Mouse (Mus musculus) heart, postnatal 0 days (tissue): Measurements from ENCODE around the gene Gprin3. TPM values are rescaled to one million over a fixed set of nuclear protein-coding genes. Genes with fewer than 3 reads are reported as not detected.

Experiments used
- ATAC-seq: fragments of 200-750 bp; cut with Nextera tagmentation; 2 replicates; pipeline ENCODE4 v1.8.0; 2017; ENCODE audit warnings: low read depth, moderate number of reproducible peaks, moderate library complexity; ENCODE audit not compliant: insufficient read depth
- DNase-seq: peaks from one replicate; pipeline ENCODE4 v3.0.0-alpha.2; 2016; ENCODE audit warnings: low spot score
- H3K27ac ChIP-seq: fragments of 300-500 bp; sonication (generic); 2 replicates; pipeline ENCODE4 v1.5.1; 2014; ENCODE audit warnings: low read depth, mild to moderate bottlenecking
- H3K27me3 ChIP-seq: fragments of 300-500 bp; sonication (generic); 2 replicates; pipeline ENCODE4 v1.6.1; 2014; ENCODE audit warnings: low read length, mixed read lengths; ENCODE audit not compliant: control insufficient read depth, insufficient read depth
- H3K36me3 ChIP-seq: fragments of 300-500 bp; sonication (generic); replicated peaks from 2 replicates; pipeline ENCODE4 v1.6.1; 2014; ENCODE audit warnings: low read length, mixed read lengths; ENCODE audit not compliant: control insufficient read depth, insufficient read depth
- H3K4me1 ChIP-seq: fragments of 300-500 bp; sonication (generic); 2 replicates; pipeline ENCODE4 v1.6.1; 2014; ENCODE audit warnings: antibody characterized with exemption; ENCODE audit not compliant: control insufficient read depth, insufficient read depth
- H3K4me2 ChIP-seq: fragments of 300-500 bp; sonication (generic); 2 replicates; pipeline ENCODE4 v1.6.1; 2014; ENCODE audit warnings: low read depth, mild to moderate bottlenecking, low read length, moderate library complexity
- H3K4me3 ChIP-seq: fragments of 300-500 bp; sonication (generic); 2 replicates; pipeline ENCODE4 v1.5.1; 2014; ENCODE audit warnings: low read depth, low read length
- H3K9ac ChIP-seq: fragments of 300-500 bp; sonication (generic); replicated peaks from 2 replicates; pipeline ENCODE4 v1.6.1; 2014; ENCODE audit warnings: low read depth, low read length, mixed read lengths
- H3K9me3 ChIP-seq: fragments of 300-500 bp; sonication (generic); replicated peaks from 2 replicates; pipeline ENCODE4 v1.6.1; 2016; ENCODE audit warnings: low read length; ENCODE audit not compliant: control insufficient read depth
- CTCF ChIP-seq: IDR thresholded peaks from 2 replicates; pipeline ENCODE4 v1.5.1; 2016; ENCODE audit warnings: antibody characterized with exemption, control low read depth, low read depth
- EP300 ChIP-seq: IDR thresholded peaks from 2 replicates; pipeline ENCODE4 v1.6.1; 2016; ENCODE audit warnings: antibody characterized with exemption, low read depth
- WGBS: fragments of 180-500 bp; shearing (Covaris S2); extraction: QIAGEN DNeasy Blood & Tissue Kit; methylation state at CpG from one replicate; pipeline ENCODE4 v1.1.7; 2014; 5-methylcytosine and 5-hydroxymethylcytosine counted together
- polyA plus RNA-seq: library from polyadenylated mRNA; unstranded; fragments of >200 nt; fragmentation: Nextera tagmentation; extraction: Ambion mirVana; gene quantifications from 2 replicates; pipeline ENCODE4 v1.2.1, GENCODE M21; 2015
- total RNA-seq: library from RNA; depleted of rRNA; stranded (reverse); fragments of >200 nt; gene quantifications from 2 replicates; pipeline ENCODE4 v1.2.3, GENCODE M21; 2014; ENCODE audit warnings: low replicate concordance

Gprin3 gene
- total and polyA plus RNA-seq, 2 experiments from 2014 or later, result 2.0 to 2.9 TPM

DNA sequence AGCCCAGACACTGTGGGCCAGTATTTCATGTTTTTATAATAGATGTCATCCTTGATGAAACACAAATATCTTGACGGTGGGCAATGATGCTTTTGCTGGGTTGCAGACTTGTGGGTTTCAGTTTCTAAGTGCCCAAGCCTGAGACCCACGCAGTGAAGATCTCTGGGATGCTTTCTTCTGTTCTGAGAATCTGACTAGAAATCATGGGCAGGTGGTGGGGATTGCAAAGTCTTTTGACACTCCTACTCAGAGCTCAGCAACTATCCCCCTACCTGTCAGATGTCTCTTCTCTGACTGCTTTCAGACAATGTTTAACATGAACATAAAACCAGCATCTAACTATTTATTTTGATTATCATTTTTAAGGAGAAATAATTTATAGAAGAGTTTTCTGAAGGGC is 7.4 kb downstream of the Gprin3 start:
- 55% methylated on average over 2 of the region's 2 CpGs for WGBS
- no peak overlapping the region for H3K9ac ChIP-seq
- no peaks in the 10 kb centered on the region for H3K27me3 ChIP-seq
- no peak overlapping the region for H3K27ac ChIP-seq
- no peak overlapping the region for H3K4me2 ChIP-seq
- H3K4me1 ChIP-seq, result no peaks in the 10 kb centered on the region
- H3K9me3 ChIP-seq, result no peaks in the 10 kb centered on the region
- no peak for ATAC-seq
- TF ChIP-seq CTCF (no peak), EP300 (no peak)
- H3K4me3 ChIP-seq, result no peak overlapping the region
- H3K36me3 ChIP-seq, result no peaks in the 10 kb centered on the region
- DNase-seq, result no peak

- H3K9ac ChIP-seq, result no peak overlapping the region
- H3K9me3 ChIP-seq, result no peaks in the 10 kb centered on the region
- no peaks in the 10 kb centered on the region for H3K36me3 ChIP-seq
- no peak for ATAC-seq
- H3K4me1 ChIP-seq, result 0 out of 2 replicates have a peak, but pooled peaks cover 9% of the 10 kb centered on the region
- H3K4me3 ChIP-seq, result no peak overlapping the region
- DNase-seq, result no peak
- no peaks in the 10 kb centered on the region for H3K27me3 ChIP-seq
- TF ChIP-seq CTCF (no peak), EP300 (no peak)
- no peak overlapping the region for H3K4me2 ChIP-seq
- WGBS, result 72% methylated on average over 6 of the region's 6 CpGs
- H3K27ac ChIP-seq, result no peak overlapping the region
These were observed 11.3 kb downstream of the Gprin3 start for GRCm38 (mm10) chr6:59414816-59415215.

GRCm38 (mm10) chr6:59412417-59413346 is 13.4 kb downstream of the Gprin3 start:
- H3K9me3 ChIP-seq, result no peaks in the 10 kb centered on the region
- WGBS, result 18% methylated on average over 13 of the region's 13 CpGs
- ATAC-seq (no peak), DNase-seq (peak; percentile 25)
- H3K36me3 ChIP-seq, result no peaks in the 10 kb centered on the region
- H3K4me1 ChIP-seq, result 0 out of 2 replicates have a peak, but pooled peaks cover 9% of the 10 kb centered on the region
- no peak for TF ChIP-seq EP300
- no peak for TF ChIP-seq CTCF
- H3K27me3 ChIP-seq, result no peaks in the 10 kb centered on the region
- peak overlapping the region; percentile 23; the same call in 1 of the 2 replicates for H3K27ac ChIP-seq
- no peak overlapping the region for H3K4me3 ChIP-seq
- no peak overlapping the region for H3K9ac ChIP-seq
- H3K4me2 ChIP-seq, result peak overlapping the region; percentile 35

DNA sequence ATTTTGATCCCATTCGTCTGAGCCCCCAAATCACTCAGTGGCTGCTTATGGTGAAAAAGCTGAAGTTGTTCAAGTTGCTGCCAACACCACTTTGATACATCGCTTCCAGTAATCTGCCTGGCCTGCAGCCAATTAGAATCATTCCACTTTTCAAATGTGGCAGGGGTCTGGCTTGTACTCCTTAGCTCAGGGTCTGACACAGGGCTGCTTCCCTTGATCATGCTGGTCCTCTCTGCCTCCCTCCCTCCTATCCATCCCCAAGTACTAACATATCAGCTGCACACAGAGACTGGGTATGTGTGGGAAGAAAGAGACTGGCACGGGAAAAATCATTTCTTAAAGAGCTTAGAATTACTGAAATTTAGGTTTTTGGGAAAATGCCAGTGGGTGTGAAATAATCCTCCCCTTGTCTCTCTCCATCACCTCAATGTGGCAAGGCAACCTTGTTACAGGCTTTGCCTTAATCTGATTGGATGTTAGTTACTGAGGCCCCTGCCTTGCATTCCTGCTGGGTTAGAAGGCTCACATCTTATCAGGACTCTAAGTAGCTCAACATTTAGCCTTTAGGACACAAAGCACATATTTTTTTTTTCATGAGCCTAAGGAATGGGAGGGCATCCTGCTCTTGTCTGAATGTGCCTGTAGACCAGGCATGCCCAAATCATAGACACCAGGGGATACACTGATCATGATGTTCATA is 16.9 kb downstream of the Gprin3 start:
- Histone ChIP-seq H3K9me3 (no peaks in the 10 kb centered on the region), H3K27ac (no peak overlapping the region), H3K4me3 (no peak overlapping the region), H3K36me3 (no peaks in the 10 kb centered on the region), H3K4me1 (0 out of 2 replicates have a peak, but pooled peaks cover 9% of the 10 kb centered on the region), H3K4me2 (no peak overlapping the region), H3K27me3 (no peaks in the 10 kb centered on the region), H3K9ac (no peak overlapping the region)
- ATAC-seq (no peak), DNase-seq (no peak)
- TF ChIP-seq EP300 (no peak), CTCF (no peak)
- 28% methylated on average over 3 of the region's 3 CpGs for WGBS

DNA sequence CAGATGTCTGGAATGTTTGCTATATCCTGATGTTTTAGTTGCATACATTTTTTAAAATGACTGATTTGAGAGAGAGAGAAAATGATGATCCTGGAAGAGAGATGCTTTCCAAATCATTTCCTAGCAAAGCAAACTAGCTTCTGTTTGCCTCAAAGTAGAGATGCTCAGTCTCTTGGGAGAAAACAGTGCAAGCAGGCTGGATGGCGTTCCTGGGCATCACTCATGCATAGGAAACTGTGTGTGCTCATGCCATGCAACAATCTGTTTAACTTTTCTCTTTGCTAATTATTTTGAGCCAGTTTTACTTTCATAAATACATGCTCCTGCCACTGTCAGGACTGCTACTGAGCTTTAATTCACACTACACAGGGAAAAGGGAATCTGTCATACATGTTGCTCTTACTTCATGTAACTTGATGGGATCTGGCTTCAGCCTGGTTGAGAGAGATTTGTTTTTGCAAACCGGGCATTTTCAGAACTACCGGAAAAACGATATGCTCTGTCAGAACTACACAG is 18.6 kb downstream of the Gprin3 start:
- no peak overlapping the region for H3K9ac ChIP-seq
- no peak overlapping the region for H3K4me3 ChIP-seq
- H3K27ac ChIP-seq, result no peak overlapping the region
- no peaks in the 10 kb centered on the region for H3K36me3 ChIP-seq
- H3K4me1 ChIP-seq, result 0 out of 2 replicates have a peak, but pooled peaks cover 1% of the 10 kb centered on the region
- no peak for DNase-seq
- TF ChIP-seq EP300 (no peak), CTCF (no peak)
- no peaks in the 10 kb centered on the region for H3K27me3 ChIP-seq
- H3K4me2 ChIP-seq, result no peak overlapping the region
- ATAC-seq, result no peak
- H3K9me3 ChIP-seq, result no peaks in the 10 kb centered on the region
- WGBS, result 86% methylated on average over 4 of the region's 4 CpGs
